Mouse (Mus musculus) heart, postnatal 0 days (tissue): ENCODE results near the gene Map2k4.

Experiments
- CTCF ChIP-seq: IDR thresholded peaks from 2 replicates; pipeline ENCODE4 v1.5.1; 2016; ENCODE audit warnings: antibody characterized with exemption, control low read depth, low read depth
- EP300 ChIP-seq: IDR thresholded peaks from 2 replicates; pipeline ENCODE4 v1.6.1; 2016; ENCODE audit warnings: antibody characterized with exemption, low read depth

GRCm38 (mm10) chr11:65816237-65816636, 28.1 kb upstream of the Map2k4 start:
- no peak for TF ChIP-seq CTCF
- no peak for TF ChIP-seq EP300
